Mouse (Mus musculus) erythroblast, embryonic 14.5 days (primary cell): ENCODE results near the gene Csnk1g2.

Source experiments
- GATA1 ChIP-seq: IDR thresholded peaks from 2 replicates; pipeline ENCODE4 v1.6.1; 2012; ENCODE audit warnings: low read length, inconsistent platforms, mixed read lengths
- TAL1 ChIP-seq: IDR thresholded peaks from 3 replicates; pipeline ENCODE4 v1.6.1; 2012; ENCODE audit warnings: low read length, inconsistent platforms, mixed read lengths

- TF ChIP-seq GATA1 (no peak), TAL1 (no peak)
Observed at GRCm38 (mm10) chr10:80596318-80596717, 26.3 kb upstream of the Csnk1g2 start.
